Mouse (Mus musculus): ENCODE measurements at regions not wholly inside any gene's neighbourhood (a gene's known extent, or its start where the extent isn't known, plus 50 kb on each side); places are given as distances from the start of the nearest gene placed in this dataset.

GRCm38 (mm10) chr7:68982914-68983502 lies 234.0 kb upstream of the Arrdc4 start:
- TF ChIP-seq POLR2A (IDR thresholded peaks at IDR 0.05; ENCODE audit: low read depth, low read length): no peak
- TF ChIP-seq CTCF (IDR thresholded peaks at IDR 0.05; ENCODE audit: borderline replicate concordance, insufficient read depth, low read length): no peak
